Mouse (Mus musculus) gastrocnemius, postnatal 36 days (tissue): ENCODE measurements around the gene Npr2. TPM values are rescaled to one million over a fixed set of nuclear protein-coding genes. Genes with fewer than 3 reads are reported as not detected.

ENCODE experiments used
- DNase-seq, 2 experiments: peaks; one replicate each; pipeline ENCODE4 v3.0.0; 2022
- intact Hi-C: fragments of 180-260 bp; cut with DNase I; formaldehyde crosslinking; loops from one replicate; pipeline ENCODE4 v1.15.1; 2025
- total RNA-seq, 2 experiments: library from RNA; stranded (reverse); gene quantifications; 2 replicates each; pipeline ENCODE4 v1.2.3; 2021

The Npr2 gene
- total RNA-seq, 2 experiments from 2014 or later, result 28.1 to 38.4 TPM

DNA sequence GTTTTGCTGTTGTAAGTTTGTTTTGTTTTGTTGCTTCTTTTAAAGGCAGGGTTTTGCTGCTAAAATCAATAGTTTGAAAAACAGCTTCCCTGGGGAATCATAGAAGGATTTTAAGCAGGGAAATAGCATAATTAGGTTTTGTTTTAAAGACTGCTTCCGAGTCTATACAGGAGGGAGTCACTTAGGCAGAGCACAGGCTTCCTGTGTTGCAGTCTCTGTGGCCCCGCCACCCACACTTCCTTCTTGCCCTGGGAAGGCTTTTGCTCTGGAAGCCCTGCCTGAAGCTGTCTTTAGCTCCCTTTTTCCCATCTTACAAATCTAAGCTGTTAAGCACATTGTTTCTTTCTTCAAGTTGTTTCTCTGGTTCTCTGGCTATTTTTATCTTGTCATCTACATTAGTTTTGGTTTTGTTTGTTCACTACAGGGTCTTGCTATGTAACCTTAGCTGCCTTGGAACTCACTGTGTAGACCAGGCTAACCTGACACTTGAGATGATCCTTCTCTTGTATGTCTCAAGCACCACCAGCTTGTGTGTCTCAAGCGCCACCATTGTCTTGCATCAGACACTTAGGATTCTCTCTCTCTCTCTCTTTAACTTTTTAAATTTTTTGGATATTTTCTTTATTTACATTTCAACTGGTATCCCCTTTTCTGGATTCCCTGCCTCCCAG lies 18.5 kb upstream of the Npr2 start:
- no peak for DNase-seq
- intact Hi-C loops, result no loop called here

DNA sequence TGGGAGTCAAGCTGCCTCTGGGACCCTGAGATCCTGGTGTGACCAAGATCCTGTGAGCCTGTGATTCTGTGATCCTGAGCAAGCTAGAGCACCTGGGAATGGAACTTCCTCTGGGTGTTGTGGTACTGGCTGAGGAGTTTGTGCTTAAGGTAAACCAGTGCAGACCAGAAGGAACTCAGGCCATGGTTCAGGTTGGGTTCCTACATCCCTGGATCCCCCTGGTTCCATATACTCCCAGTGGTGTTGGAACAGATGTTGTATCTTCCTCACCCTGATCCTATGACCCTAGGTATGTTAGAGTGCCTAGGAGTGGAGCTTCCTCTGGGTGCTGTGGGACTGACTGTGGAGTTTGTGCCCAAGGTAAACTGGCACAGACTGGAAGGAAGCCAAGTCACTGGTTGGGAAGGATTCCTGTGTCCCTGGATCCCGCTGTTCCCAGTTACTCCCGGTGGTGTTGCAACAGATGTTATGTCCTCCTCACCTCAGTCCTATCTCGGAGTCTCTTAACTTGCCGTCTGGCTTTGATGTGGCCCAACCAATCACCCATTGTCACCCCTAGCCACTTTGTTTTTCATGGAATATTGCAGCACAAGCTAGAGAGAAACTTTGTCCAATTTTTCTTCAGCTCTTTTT lies 11.5 kb upstream of the Npr2 start:
- no peak for DNase-seq
- intact Hi-C loops, result no loop called here

DNA sequence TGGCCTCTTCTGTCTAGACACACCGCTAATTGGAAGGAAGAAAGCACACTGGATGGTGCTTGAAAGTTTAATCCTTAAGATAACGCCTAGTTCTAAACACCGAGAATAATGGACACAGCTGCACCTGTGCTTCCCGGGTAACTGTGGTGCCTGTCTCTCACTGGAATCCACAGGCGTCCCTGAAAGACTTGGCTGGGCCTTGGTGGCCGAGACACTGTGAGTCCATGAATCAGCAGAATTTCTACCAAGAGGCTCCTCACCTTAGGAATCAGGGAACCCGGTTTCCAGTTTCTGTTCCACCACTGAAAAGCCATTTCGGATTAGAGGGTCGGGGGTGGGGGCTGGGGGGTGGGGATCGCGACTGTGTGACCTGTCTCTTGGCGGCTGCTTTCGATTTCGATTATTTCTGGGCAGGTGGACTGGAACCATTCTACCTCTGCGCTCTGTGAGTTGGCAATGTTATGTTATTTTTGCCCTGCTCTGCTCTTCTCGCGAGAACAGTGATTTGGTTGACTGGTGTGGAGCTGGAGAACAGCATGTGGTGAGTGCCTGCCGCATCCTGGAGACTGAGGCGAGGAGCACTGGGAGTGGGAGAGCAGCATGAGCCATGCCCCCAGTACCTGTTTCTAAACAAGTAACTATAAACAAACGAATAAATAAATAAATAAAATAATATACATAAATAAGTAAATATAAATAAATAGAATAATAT lies 2.5 kb upstream of the Npr2 start:
- peak in 1 of 2 experiments; percentile 9 for DNase-seq
- intact Hi-C loops, result no loop called here

DNA sequence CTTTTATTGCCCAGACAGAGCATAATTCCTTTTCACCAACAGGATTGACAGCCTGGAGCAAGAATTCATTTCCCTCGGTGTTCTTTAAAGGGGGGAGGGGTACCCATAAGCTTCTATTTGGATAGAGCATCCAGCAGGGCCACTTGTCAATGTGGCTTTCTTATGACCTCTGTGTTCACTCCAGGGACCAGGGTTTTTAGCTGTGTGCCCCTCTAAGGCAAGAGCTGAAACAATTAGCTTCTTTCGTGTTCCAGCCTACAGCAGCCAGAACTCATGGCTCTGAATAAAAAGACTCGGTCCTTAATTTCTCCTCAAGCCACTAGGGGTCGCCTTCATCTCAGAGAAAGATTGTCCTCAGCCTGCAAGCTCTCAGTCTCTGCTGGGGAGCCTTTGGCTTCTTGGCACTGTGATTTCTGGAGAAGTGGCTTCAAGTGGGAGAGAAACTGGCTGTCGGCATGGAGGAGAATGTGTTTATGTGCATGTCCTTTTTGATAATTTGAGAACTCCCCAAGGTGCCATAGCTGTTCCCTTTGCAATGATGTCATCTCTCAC lies 1.6 kb upstream of the Npr2 start:
- intact Hi-C loops, result loop anchor here (1.0 to 10.0 kb wide), 2 partner anchors 82 to 235 kb away; no protein-coding TSS in a partner anchor
- DNase-seq, result peak; percentile 36 to 58

DNA sequence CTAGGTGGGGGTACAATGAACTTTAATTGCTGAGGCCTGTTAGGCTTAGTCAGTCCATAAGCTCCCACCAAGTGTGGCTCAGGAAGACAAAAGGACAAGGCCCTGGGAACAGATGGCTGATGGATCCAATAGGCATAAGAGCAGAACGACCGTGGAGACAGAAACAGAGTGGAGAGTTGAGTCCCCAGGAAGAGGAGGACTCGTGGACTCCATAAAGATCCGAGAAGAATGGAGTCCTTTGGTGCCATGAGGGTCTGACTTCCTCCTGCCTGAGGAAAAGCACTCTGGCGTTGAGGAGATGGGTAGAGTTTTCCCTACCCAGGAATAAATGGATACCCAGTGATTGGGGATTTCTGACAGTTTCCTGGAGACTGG lies 1.1 kb upstream of the Npr2 start:
- intact Hi-C loops, result loop anchor here (1.0 to 10.0 kb wide), 2 partner anchors 82 to 234 kb away; no protein-coding TSS in a partner anchor

DNA sequence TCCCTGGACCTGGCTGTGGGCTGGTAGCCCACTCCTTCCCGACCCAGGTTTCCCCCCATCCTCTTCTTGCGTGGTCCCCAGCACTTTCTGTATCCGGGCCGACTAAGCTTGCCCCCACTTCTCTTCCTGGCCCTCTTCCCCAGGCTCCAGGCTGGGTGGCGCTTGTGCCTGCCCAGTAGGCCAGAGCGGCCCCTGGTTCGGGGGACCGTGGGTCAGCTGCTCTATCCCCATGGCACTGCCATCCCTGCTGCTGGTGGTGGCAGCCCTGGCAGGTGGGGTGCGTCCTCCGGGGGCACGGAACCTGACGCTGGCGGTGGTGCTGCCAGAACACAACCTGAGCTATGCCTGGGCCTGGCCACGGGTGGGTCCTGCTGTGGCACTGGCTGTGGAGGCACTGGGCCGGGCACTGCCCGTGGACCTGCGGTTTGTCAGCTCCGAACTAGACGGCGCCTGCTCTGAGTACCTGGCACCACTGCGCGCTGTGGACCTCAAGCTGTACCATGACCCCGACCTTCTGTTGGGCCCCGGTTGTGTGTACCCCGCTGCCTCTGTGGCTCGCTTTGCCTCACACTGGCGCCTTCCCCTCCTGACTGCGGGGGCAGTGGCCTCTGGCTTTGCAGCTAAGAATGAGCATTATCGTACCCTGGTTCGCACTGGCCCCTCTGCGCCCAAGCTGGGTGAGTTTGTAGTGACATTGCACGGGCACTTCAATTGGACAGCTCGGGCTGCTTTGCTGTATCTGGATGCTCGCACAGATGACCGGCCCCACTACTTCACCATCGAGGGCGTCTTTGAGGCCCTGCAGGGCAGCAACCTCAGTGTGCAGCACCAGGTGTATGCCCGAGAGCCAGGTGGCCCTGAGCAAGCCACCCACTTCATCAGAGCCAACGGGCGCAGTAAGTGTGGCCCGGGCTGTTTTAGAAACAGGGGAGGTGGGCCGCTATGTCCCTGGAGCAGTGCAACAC lies 503 bp downstream of the Npr2 start:
- intact Hi-C loops, result loop anchor here (2.0 to 10.0 kb wide), 2 partner anchors 35 to 233 kb away; no protein-coding TSS in a partner anchor

More for the DNA sequence above, 1.1 kb upstream of the Npr2 start:
- peak in 1 of 2 experiments; percentile 26 for DNase-seq

DNA sequence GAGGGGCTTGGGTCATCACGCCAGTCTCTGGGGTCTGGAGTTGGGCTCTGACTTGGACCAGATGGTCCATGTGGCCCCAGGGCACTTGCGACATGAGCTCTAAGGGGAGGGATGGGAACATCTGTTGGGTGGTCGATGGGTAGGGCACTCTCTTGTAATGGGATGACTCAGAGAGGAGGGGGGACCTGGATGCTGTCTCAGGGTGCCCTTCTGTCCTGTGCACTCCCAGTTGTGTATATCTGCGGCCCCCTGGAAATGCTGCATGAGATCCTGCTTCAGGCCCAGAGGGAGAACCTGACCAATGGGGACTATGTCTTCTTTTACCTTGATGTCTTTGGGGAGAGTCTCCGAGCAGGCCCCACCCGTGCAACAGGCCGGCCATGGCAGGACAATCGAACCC lies 1.6 kb downstream of the Npr2 start:
- intact Hi-C loops, result loop anchor here (2.0 to 10.0 kb wide), 2 partner anchors 34 to 232 kb away; no protein-coding TSS in a partner anchor

More for the DNA sequence above, 503 bp downstream of the Npr2 start:
- DNase-seq, result peak in 1 of 2 experiments; percentile 21

DNA sequence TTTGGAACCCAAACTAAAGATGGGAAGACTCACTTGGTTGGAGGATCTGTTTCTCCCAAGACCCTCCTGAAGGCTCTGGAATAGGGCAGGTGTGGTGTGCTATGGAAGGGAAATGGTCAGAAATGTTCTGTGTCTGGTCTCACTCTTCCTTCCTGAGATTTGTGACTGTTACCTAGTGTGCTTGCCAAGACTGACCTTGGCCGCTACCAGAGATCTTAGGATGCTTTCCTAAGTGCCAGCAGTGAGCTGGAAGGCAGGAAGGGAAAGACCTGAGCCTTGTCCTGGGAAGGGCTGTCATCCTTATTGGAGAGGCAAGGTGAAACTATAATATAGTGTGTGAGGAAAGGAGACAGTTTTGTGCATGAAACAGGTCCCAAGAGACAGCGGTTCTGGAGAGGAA lies 2.0 kb downstream of the Npr2 start:
- DNase-seq, result no peak
- intact Hi-C loops, result loop anchor here (2.0 to 10.0 kb wide), 2 partner anchors 33 to 231 kb away; no protein-coding TSS in a partner anchor

More for the DNA sequence above, 1.6 kb downstream of the Npr2 start:
- DNase-seq, result peak in 1 of 2 experiments; percentile 8

DNA sequence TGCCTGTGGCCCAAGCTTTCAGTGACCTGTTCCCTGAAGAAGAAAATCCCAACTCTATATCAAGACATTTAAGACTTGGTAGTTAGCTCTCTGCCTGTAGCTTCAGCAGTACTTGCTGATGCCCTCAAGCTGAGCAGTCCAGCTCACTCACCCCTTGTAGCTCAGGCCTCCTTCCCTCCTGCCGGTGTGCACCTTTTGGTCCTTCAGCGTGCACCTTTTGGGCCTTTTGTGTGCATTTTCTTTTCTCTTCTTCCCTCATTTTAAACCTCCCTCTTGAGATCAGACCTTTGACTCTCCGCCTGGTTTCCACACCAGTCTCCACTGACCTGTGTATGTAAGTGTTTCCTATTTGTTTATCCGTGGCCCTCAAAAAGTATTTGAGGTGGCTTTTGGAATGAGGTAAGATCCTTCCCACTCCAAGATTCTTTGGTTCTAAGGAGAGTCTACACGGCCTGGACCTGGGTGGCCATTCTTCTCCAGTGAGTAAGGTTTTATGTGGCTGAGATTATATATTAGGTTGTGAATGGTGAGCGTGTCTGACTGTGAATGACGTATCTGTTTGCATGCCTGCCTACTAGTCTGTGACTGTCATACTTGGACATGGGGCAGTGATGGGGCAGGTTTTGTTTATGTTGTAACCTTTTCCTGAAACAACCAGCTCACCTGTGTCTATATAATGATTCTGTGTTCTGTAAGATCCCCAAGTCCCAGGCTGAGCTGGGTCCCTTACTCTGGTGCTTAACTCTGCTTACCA lies 3.1 kb downstream of the Npr2 start:
- DNase-seq, result peak in 1 of 2 experiments; percentile 5
- intact Hi-C loops, result loop anchor here (10.0 kb wide), 1 partner anchor 230 kb away; no protein-coding TSS in a partner anchor

DNA sequence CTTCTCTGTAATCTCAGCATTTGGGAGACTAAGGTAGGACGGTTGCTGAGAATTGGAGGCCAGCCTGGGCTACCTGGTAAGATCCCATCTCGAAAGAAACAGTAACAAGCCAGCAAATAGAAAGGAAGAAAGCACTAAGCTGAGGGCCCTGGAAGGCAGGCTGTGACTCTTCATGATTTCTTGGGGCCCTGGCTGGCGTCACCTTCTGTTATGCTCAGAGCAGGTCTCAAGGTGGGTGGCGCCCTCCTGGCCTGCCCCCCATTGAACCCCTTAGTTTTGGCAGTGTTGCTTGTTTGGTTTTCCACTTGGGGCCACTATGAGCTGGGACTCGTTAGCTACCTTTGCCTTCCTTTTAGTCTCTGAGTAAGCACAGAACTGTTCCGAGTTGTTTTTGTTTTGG lies 5.0 kb downstream of the Npr2 start:
- intact Hi-C loops, result loop anchor here (2.0 to 10.0 kb wide), 2 partner anchors 16 to 228 kb away; partner anchors contain the start of gene Spag8
- DNase-seq, result peak in 1 of 2 experiments; percentile 6

DNA sequence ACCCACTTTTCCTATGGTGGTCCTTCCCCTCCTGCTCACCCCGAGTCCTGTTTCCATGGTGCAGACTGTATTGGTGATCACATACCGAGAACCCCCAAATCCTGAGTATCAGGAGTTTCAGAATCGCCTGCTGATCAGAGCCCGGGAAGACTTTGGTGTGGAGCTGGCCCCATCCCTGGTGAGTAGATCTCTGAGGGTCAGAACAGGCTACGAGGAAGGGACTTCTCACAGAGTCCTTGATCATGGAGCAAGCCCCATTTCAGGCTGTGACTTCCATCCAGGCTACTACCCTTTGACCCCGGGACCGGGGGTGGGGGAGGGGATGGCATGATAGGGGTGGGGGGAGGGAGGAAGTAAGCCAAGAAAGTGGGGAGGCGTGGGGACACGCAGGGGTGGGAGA lies 8.3 kb downstream of the Npr2 start:
- DNase-seq, result no peak
- intact Hi-C loops, result no loop called here

DNA sequence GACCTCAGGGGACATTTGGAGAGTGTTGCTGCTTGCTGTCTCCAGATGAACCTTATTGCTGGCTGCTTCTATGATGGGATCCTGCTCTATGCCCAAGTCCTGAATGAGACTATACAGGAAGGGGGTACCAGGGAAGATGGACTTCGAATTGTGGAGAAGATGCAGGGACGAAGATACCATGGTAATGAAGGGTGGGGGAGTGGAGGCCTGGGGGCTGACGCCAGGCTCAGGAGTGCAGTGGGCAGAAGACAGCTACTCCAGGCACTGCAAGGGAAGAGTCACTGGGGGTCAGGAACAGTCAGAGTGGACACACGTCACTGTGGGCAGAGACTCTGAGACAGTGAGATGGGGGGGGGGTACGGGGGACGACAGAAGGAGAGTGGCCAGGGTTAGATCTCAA lies 8.8 kb downstream of the Npr2 start:
- intact Hi-C loops, result no loop called here
- peak in 1 of 2 experiments; percentile 5 for DNase-seq

DNA sequence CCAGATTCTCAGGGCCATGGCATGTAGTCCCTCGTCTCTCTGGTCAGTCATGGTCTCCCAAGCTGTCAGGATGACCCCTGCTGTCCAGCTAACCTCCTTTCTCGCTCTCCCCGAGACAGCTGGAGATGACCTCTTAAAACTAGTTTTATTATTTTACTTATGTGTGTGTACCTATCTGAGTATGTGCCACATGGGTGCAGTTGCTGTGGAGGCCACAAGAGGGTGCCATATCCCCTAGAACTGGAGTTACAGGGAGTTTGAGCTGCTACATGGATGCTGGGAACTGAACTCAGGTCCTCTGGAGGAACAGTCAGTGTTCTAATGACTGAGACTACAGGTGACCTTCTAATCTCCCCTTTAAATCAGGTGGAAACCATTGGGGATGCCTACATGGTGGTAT lies 18.0 kb downstream of the Npr2 start:
- intact Hi-C loops, result no loop called here
- DNase-seq, result no peak

DNA sequence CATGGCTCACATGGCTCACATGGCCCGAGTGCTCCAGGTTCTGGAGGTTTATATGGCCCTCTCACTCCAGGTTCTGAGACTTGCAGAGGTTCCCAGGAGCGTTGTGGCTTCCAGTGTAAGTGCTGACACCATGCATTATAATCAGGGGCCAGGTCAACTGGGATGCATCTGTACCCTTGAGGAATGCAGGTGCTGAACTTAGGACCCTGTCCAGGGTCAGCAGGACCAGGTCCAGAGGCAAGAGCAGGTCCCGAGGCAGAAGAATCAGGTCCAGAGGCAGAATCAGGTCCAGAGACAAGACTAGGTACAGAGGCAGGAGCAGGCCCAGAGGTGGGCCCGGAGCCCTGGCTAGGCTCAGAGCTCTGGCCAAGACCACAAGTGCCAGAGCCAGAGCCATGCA lies 21.0 kb downstream of the Npr2 start:
- intact Hi-C loops, result loop anchor here (2.0 kb wide), 1 partner anchor 16 kb away; no protein-coding TSS in a partner anchor
- no peak for DNase-seq

DNA sequence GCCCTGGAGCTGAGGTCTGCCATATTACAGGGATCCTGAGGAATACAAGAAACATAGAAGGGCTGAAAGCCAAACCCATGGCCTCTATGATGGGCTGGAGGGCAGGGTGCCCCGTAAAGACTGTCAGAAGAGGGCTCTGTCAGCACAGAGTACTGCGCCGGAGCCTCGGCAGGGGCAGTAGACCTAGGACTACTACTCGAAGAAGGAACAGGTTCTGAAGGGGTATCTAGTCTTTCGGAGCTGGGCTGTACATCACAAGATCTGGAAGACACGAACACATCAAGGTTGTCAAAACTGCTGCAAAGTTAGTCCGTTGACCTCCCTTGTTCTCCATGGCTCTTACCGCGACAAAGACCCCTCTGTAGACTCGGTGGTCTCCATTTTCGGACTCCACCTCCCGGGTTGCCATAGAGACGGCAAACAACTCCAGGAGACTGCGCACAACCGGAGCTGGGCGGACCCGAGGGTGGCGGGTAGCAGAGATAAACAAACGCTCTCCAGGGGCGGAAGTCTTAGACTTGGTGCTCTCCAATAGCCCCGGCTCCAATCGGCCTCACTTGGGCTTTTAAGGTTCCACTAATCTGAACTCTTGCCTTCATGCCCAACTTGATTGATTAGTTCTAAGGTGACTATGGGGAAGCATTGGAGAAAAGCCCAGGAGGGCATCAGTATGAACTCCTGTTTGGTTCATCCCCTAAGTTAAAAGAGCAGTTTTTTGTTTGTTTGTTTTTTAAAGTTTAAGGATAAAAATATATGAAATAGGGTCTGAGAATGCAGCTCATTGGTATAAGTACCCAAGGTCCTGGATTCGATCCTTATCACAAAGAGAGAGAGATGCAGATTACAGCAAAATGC lies 21.7 kb downstream of the Npr2 start, which contains the start of gene Spag8:
TSS of gene Spag8 (minus strand) at position 434 of the 855 bp plus-strand sequence.
- no peak for DNase-seq
- intact Hi-C loops, result loop anchor here (2.0 kb wide), 1 partner anchor 17 kb away; no protein-coding TSS in a partner anchor

DNA sequence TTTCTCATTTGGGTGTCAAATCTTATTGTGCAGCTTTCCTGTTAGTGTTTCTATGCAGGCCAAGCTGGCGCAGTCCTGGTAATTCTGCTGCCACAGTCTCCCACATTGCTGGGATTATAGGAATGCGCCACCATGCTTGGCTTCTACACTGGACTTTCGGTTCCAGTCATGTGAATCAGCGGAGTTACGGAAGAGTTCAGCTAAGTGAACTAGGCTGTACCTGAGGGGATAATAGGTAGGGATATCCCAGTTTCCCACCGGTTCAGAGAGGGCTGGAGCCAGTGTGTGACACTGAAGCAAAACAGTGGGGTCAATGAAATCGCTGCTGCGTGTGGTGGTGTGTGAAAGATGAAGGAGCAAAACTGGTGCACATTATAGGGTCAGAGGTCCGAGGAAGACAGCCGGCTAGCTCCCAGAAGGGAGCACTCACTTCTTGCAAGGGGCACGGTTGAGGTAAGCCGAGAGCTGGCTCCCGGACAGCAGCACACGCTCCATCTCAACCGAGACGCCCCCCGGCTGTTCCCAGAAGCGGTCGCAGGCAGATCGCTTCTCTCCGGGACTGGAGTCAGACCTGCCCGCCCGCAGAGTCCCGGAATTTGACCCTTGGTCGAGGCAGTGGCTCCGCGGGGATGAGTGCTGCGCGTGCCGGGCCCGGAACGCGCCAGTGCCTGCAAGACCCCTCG lies 24.1 kb downstream of the Npr2 start:
- intact Hi-C loops, result no loop called here
- DNase-seq, result no peak
